Mouse (Mus musculus): ENCODE results near the gene Cnksr3. TPM values are rescaled to one million over a fixed set of nuclear protein-coding genes. Genes with fewer than 3 reads are reported as not detected.

Cnksr3 gene
- polyA plus RNA-seq, 1 experiment from 2014 or later: 6.5 TPM

DNA sequence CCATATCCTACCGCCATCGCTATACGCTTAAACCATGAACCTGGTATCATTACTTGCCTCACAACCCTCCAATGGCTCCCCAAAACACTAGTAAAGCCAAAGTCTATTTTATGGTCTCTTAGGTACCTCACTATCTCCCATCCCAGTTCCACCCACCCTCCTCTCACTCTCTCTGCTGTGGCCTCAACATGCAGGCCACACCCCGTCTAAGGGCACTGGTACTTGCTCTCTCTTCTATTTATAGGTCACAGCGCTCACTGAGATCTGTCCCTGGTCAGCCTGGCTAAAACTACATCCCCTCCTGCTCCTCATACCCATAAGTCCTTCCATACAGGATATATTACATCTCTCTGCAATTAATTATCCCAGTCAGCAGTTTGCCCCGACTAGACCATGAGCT lies 16.1 kb downstream of the Cnksr3 start:
- peak; percentile 66; the same call in 1 of the 2 replicates for ATAC-seq (ENCODE audit: insufficient number of reproducible peaks, insufficient read depth, low FRiP score, low read depth)
- Histone ChIP-seq H3K27me3 (ENCODE audit: control insufficient read depth, insufficient read depth, low read length) (no peaks in the 10 kb centered on the region), H3K4me2 (ENCODE audit: low read length) (peak overlapping the region; percentile 19; the same call in 1 of the 2 replicates), H3K9ac (ENCODE audit: low read length) (no peak overlapping the region), H3K27ac (replicated peaks in 1 of 2; ENCODE audit: control insufficient read depth in 1 of 2, insufficient read depth in 1 of 2, low read depth in 2 of 2, low read length in 2 of 2) (0 out of 4 replicates have a peak overlapping the region, but pooled peaks of 1 of the 2 experiments have one; percentile 35), H3K4me1 (ENCODE audit: control insufficient read depth in 2 of 2, insufficient read depth in 2 of 2, low read length in 2 of 2) (peaks cover 11 to 23% of the 10 kb centered on the region in 2 experiments), H3K9me3 (ENCODE audit: control insufficient read depth, low read length) (no peaks in the 10 kb centered on the region), H3K36me3 (ENCODE audit: control insufficient read depth, insufficient read depth, low read length) (no peaks in the 10 kb centered on the region), H3K4me3 (ENCODE audit: control insufficient read depth in 1 of 2, insufficient read depth in 1 of 2, low read depth in 1 of 2, low read length in 2 of 2) (no peak overlapping the region)
- 51% methylated on average over 6 of the region's 6 CpGs for WGBS

GRCm38 (mm10) chr10:7191721-7192413 lies 20.2 kb downstream of the Cnksr3 start:
- no peaks in the 10 kb centered on the region for H3K36me3 ChIP-seq (ENCODE audit: control insufficient read depth, insufficient read depth, low read length)
- H3K4me3 ChIP-seq (ENCODE audit: control insufficient read depth in 1 of 2, insufficient read depth in 1 of 2, low read depth in 1 of 2, low read length in 2 of 2): no peak overlapping the region
- no peak for ATAC-seq (ENCODE audit: insufficient number of reproducible peaks, insufficient read depth, low FRiP score, low read depth)
- H3K9me3 ChIP-seq (ENCODE audit: control insufficient read depth, low read length): no peaks in the 10 kb centered on the region
- no peak overlapping the region for H3K9ac ChIP-seq (ENCODE audit: low read length)
- no peak overlapping the region for H3K4me2 ChIP-seq (ENCODE audit: low read length)
- H3K27ac ChIP-seq (replicated peaks in 1 of 2; ENCODE audit: control insufficient read depth in 1 of 2, insufficient read depth in 1 of 2, low read depth in 2 of 2, low read length in 2 of 2): no peak overlapping the region
- no peaks in the 10 kb centered on the region for H3K27me3 ChIP-seq (ENCODE audit: control insufficient read depth, insufficient read depth, low read length)
- H3K4me1 ChIP-seq (ENCODE audit: control insufficient read depth in 2 of 2, insufficient read depth in 2 of 2, low read length in 2 of 2): peaks cover 14 to 31% of the 10 kb centered on the region in 2 experiments
- 75% methylated on average over 9 of the region's 9 CpGs for WGBS

DNA sequence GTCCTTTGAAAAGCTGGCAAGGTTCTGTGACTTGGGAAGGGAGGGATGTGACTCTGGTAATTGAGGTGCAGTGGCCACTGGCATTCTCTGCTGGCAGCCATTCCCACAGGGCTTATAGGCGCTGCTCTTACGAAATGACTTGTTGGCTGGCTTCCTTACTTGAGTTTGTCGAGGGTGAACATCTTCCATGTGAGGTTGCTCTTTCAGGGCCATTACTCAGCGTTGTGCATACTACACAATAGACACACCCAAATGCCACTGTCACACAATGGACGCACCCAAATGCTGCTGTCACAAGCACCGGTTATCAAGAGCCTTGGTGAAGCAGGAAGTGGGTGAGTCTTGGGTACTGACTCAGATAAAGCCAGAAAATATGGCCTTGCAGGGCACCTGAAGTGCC lies 22.8 kb downstream of the Cnksr3 start:
- ATAC-seq (ENCODE audit: insufficient number of reproducible peaks, insufficient read depth, low FRiP score, low read depth): no peak
- H3K4me1 ChIP-seq (ENCODE audit: control insufficient read depth in 2 of 2, insufficient read depth in 2 of 2, low read length in 2 of 2): peaks cover 4 to 14% of the 10 kb centered on the region in 2 experiments
- H3K9ac ChIP-seq (ENCODE audit: low read length): no peak overlapping the region
- no peaks in the 10 kb centered on the region for H3K36me3 ChIP-seq (ENCODE audit: control insufficient read depth, insufficient read depth, low read length)
- H3K4me2 ChIP-seq (ENCODE audit: low read length): no peak overlapping the region
- H3K27me3 ChIP-seq (ENCODE audit: control insufficient read depth, insufficient read depth, low read length): no peaks in the 10 kb centered on the region
- no peak overlapping the region for H3K27ac ChIP-seq (replicated peaks in 1 of 2; ENCODE audit: control insufficient read depth in 1 of 2, insufficient read depth in 1 of 2, low read depth in 2 of 2, low read length in 2 of 2)
- WGBS: 75% methylated on average over 6 of the region's 6 CpGs
- H3K4me3 ChIP-seq (ENCODE audit: control insufficient read depth in 1 of 2, insufficient read depth in 1 of 2, low read depth in 1 of 2, low read length in 2 of 2): no peak overlapping the region
- H3K9me3 ChIP-seq (ENCODE audit: control insufficient read depth, low read length): no peaks in the 10 kb centered on the region

DNA sequence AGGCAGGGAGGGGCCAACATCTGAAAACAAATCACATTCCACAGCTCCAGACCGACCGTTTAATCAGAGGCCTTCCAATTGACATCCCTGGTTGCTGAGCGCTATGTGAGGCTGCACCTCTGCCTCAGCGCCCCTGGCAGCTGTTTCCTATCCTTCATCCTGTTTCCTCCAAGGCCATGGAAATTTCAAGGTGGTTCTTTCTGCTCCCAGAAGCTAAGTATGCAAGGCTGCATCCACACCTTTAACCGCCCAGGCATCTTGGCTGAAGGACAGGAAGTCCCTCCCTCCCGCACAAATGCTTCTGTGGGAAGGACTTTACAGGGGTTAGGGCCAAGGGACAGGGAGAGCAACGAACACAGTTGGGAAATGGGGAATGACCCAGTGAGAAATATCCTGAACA lies 24.2 kb downstream of the Cnksr3 start:
- no peaks in the 10 kb centered on the region for H3K9me3 ChIP-seq (ENCODE audit: control insufficient read depth, low read length)
- no peak overlapping the region for H3K27ac ChIP-seq (replicated peaks in 1 of 2; ENCODE audit: control insufficient read depth in 1 of 2, insufficient read depth in 1 of 2, low read depth in 2 of 2, low read length in 2 of 2)
- peaks cover 14 to 23% of the 10 kb centered on the region in 2 experiments for H3K4me1 ChIP-seq (ENCODE audit: control insufficient read depth in 2 of 2, insufficient read depth in 2 of 2, low read length in 2 of 2)
- no peak overlapping the region for H3K4me3 ChIP-seq (ENCODE audit: control insufficient read depth in 1 of 2, insufficient read depth in 1 of 2, low read depth in 1 of 2, low read length in 2 of 2)
- H3K9ac ChIP-seq (ENCODE audit: low read length): no peak overlapping the region
- ATAC-seq (ENCODE audit: insufficient number of reproducible peaks, insufficient read depth, low FRiP score, low read depth): 0 out of 2 replicates have a peak, but pooled peaks have one; percentile 40
- H3K27me3 ChIP-seq (ENCODE audit: control insufficient read depth, insufficient read depth, low read length): no peaks in the 10 kb centered on the region
- WGBS: 41% methylated on average over 7 of the region's 7 CpGs
- no peak overlapping the region for H3K4me2 ChIP-seq (ENCODE audit: low read length)
- H3K36me3 ChIP-seq (ENCODE audit: control insufficient read depth, insufficient read depth, low read length): no peaks in the 10 kb centered on the region

DNA sequence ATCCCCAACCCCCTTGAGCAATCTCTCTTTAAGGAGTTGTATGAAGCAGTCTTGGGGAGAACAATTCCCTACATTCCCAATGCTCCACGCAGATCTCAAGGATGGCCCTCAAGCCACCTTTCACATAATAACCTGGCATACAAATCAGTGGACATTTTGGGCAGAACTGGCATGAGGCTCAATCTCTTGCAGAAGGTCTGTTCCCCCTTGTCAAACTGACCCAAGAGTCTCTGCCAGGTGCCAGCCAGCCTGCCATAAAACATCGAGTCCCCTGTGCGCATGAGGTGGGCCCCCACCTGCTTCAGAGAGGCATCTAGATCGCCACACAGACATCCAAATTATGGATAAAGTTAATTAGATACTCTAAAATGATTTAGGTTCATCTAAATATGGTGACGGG lies 25.0 kb downstream of the Cnksr3 start:
- H3K27me3 ChIP-seq (ENCODE audit: control insufficient read depth, insufficient read depth, low read length): no peaks in the 10 kb centered on the region
- no peak for ATAC-seq (ENCODE audit: insufficient number of reproducible peaks, insufficient read depth, low FRiP score, low read depth)
- no peak overlapping the region for H3K4me3 ChIP-seq (ENCODE audit: control insufficient read depth in 1 of 2, insufficient read depth in 1 of 2, low read depth in 1 of 2, low read length in 2 of 2)
- H3K27ac ChIP-seq (replicated peaks in 1 of 2; ENCODE audit: control insufficient read depth in 1 of 2, insufficient read depth in 1 of 2, low read depth in 2 of 2, low read length in 2 of 2): no peak overlapping the region
- no peak overlapping the region for H3K4me2 ChIP-seq (ENCODE audit: low read length)
- peaks cover 21 to 32% of the 10 kb centered on the region in 2 experiments for H3K4me1 ChIP-seq (ENCODE audit: control insufficient read depth in 2 of 2, insufficient read depth in 2 of 2, low read length in 2 of 2)
- no peak overlapping the region for H3K9ac ChIP-seq (ENCODE audit: low read length)
- WGBS: 94% methylated on average over 5 of the region's 5 CpGs
- no peaks in the 10 kb centered on the region for H3K36me3 ChIP-seq (ENCODE audit: control insufficient read depth, insufficient read depth, low read length)
- no peaks in the 10 kb centered on the region for H3K9me3 ChIP-seq (ENCODE audit: control insufficient read depth, low read length)

DNA sequence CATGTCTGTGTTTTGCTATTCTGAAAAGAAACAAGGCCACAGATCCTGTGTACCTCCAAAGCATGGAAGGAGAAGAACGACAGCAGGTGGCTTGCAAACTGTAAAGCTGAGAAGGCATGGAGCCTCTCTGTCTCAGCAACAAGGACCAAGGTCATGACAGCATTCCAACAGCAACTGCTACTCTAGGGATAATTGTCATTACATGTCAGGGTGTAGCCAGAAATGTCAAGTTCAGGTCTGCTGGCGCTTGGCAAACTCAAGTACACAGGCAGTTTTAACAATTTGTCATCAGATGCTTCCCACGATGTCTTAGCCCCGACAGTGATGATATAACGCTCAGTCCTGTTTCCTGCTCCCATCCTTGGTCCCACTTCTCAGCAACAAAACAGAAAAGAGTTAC lies 26.0 kb downstream of the Cnksr3 start:
- ATAC-seq (ENCODE audit: insufficient number of reproducible peaks, insufficient read depth, low FRiP score, low read depth): no peak
- Histone ChIP-seq H3K4me2 (ENCODE audit: low read length) (no peak overlapping the region), H3K4me3 (ENCODE audit: control insufficient read depth in 1 of 2, insufficient read depth in 1 of 2, low read depth in 1 of 2, low read length in 2 of 2) (no peak overlapping the region), H3K36me3 (ENCODE audit: control insufficient read depth, insufficient read depth, low read length) (no peaks in the 10 kb centered on the region), H3K4me1 (ENCODE audit: control insufficient read depth in 2 of 2, insufficient read depth in 2 of 2, low read length in 2 of 2) (peaks cover 23 to 34% of the 10 kb centered on the region in 2 experiments), H3K9ac (ENCODE audit: low read length) (no peak overlapping the region), H3K9me3 (ENCODE audit: control insufficient read depth, low read length) (no peaks in the 10 kb centered on the region), H3K27me3 (ENCODE audit: control insufficient read depth, insufficient read depth, low read length) (no peaks in the 10 kb centered on the region), H3K27ac (replicated peaks in 1 of 2; ENCODE audit: control insufficient read depth in 1 of 2, insufficient read depth in 1 of 2, low read depth in 2 of 2, low read length in 2 of 2) (no peak overlapping the region)
- 76% methylated on average over 5 of the region's 5 CpGs for WGBS

GRCm38 (mm10) chr10:7183171-7183631 lies 28.8 kb downstream of the Cnksr3 start:
- 17% methylated on average over 6 of the region's 6 CpGs for WGBS
- Histone ChIP-seq H3K9ac (ENCODE audit: low read length) (no peak overlapping the region; the same call in 1 of the 2 replicates), H3K9me3 (ENCODE audit: control insufficient read depth, low read length) (no peaks in the 10 kb centered on the region), H3K36me3 (ENCODE audit: control insufficient read depth, insufficient read depth, low read length) (no peaks in the 10 kb centered on the region), H3K27me3 (ENCODE audit: control insufficient read depth, insufficient read depth, low read length) (no peaks in the 10 kb centered on the region), H3K27ac (replicated peaks in 1 of 2; ENCODE audit: control insufficient read depth in 1 of 2, insufficient read depth in 1 of 2, low read depth in 2 of 2, low read length in 2 of 2) (peak overlapping the region; percentile 70 to 72), H3K4me2 (ENCODE audit: low read length) (peak overlapping the region; percentile 35), H3K4me3 (ENCODE audit: control insufficient read depth in 1 of 2, insufficient read depth in 1 of 2, low read depth in 1 of 2, low read length in 2 of 2) (no peak overlapping the region), H3K4me1 (ENCODE audit: control insufficient read depth in 2 of 2, insufficient read depth in 2 of 2, low read length in 2 of 2) (peaks cover 26 to 27% of the 10 kb centered on the region in 2 experiments)
- no peak for ATAC-seq (ENCODE audit: insufficient number of reproducible peaks, insufficient read depth, low FRiP score, low read depth)
